Mouse (Mus musculus) activated CD4-positive, CD25-positive, alpha-beta regulatory T cell, adult 9 weeks (primary cell): ENCODE results near the gene Iyd. TPM values are rescaled to one million over a fixed set of nuclear protein-coding genes. Genes with fewer than 3 reads are reported as not detected.

Source experiments
- polyA plus RNA-seq: library from polyadenylated mRNA; unstranded; fragments of 100-300 nt; shearing (Covaris generic); gene quantifications from one replicate; pipeline ENCODE4 v1.2.1, GENCODE M21; 2017

Iyd gene
- not detected for polyA plus RNA-seq

GRCm38 (mm10) chr10:3540003-3540827 is at the start of gene Iyd:
Gene Iyd, plus strand, starts transcription at chr10:3540240.

Other genes with a start within 250 kb of the Iyd start
- gene Ppp1r14c, start 174.2 kb upstream of the Iyd start, polyA plus RNA-seq: not detected
- 0.34 TPM for gene Plekhg1, start 200.1 kb downstream of the Iyd start, polyA plus RNA-seq